9 mouse cellular contexts compared by ENCODE assay signal in genomic region chr3:76670859-76671258, GRCm38 (mm10).
"Had no signal": no experiment of that assay in that cellular context is flagged by ENCODE, and none has a peak within 500 bp of the region (broad histone marks: within the 10 kb centered on the region; RNA-seq: fewer than 3 reads in every experiment).

No protein-coding gene starts in this region.

- DNase-seq: kidney, adult 9 months; kidney, postnatal 14 days; kidney, postnatal 4 days; left cerebral cortex, postnatal 4 days; liver, postnatal 0 days; lung, embryonic 14.5 days; right cerebral cortex, postnatal 14 days; right cerebral cortex, postnatal 4 days; thymus, postnatal 25 days had no signal
